ENCODE assay signal across 9 mouse cellular contexts in genomic region chr1:83408021-83408464, GRCm38 (mm10). TPM values are rescaled to one million over a fixed set of nuclear protein-coding genes. Genes with fewer than 3 reads are reported as not detected.
A peak's percentile ranks its signal among the peaks of the same experiment; 100 is the strongest.
DNase-seq lines count a peak whose midpoint lies in the region; ATAC-seq lines count a peak whose summit lies in the region.
"Had no signal": no experiment of that assay in that cellular context is flagged by ENCODE, and none has a peak within 500 bp of the region (broad histone marks: within the 10 kb centered on the region; RNA-seq: fewer than 3 reads in every experiment).

Sphkap (minus strand) TSS chr1:83408200.

- intact Hi-C loops in heart, postnatal 36 days (cut with DNase I) = loop anchor here (5.0 kb wide), 2 partner anchors 186 to 309 kb away; no protein-coding TSS in a partner anchor

- peak; percentile 92 for ATAC-seq in frontal cortex, adult (ENCODE audit: low TSS enrichment)
- ATAC-seq in megakaryocyte, adult 5-6 weeks (ENCODE audit: poor library complexity, severe bottlenecking) = no peak

- peak; percentile 65 for DNase-seq in ES-CJ7 (ENCODE audit: low read depth, low spot score)
- peak; percentile 89 for DNase-seq in cerebellum, adult 9-10 months
- peak; percentile 22 to 35 for DNase-seq in heart, postnatal 36 days
- DNase-seq in layer of hippocampus, postnatal 36 days = peak; percentile 55 to 58
- peak; percentile 14 for DNase-seq in lung, postnatal 36 days
- peak; percentile 57 for DNase-seq in right cerebral cortex, postnatal 14 days

RNA-seq across cellular contexts. Expression of gene Sphkap, which starts in this region (rescaled TPM):
- under 1 TPM; 0.36 to 0.68 TPM for total RNA-seq in heart, postnatal 36 days (2021)
- total RNA-seq in layer of hippocampus, postnatal 36 days (2021) = 100 to 1,000 TPM; 208 to 246 TPM
- not detected in 2 replicates for total RNA-seq in megakaryocyte, adult 5-6 weeks (2015)
- total RNA-seq in megakaryocyte, adult 5-6 weeks (2017) = not detected in 2 replicates
- total RNA-seq: MEL had no signal

Comparison
In these comparisons a context has a peak if more than half of its experiments do, and no peak if none do; other contexts are left out.
1. RNA of gene Sphkap (total RNA-seq): 208 to 246 TPM in layer of hippocampus, postnatal 36 days; 0.36 to 0.68 TPM in heart, postnatal 36 days and not detected in megakaryocyte, adult 5-6 weeks; every median in the first group is over 100 times any median in the second.
2. Peak in DNase-seq in heart, postnatal 36 days; RNA of the gene not detected or under 1 TPM.
3. DNase-seq: peak in every context shown above with its lines; median percentile 89 in cerebellum, adult 9-10 months; 65 in ES-CJ7; 57 in right cerebral cortex, postnatal 14 days; 56 in layer of hippocampus, postnatal 36 days; 28 in heart, postnatal 36 days; 14 in lung, postnatal 36 days.